Mouse (Mus musculus) hindbrain, embryonic 12.5 days (tissue): ENCODE measurements around the gene Msh5. TPM values are rescaled to one million over a fixed set of nuclear protein-coding genes. Genes with fewer than 3 reads are reported as not detected.

Source experiments
- ATAC-seq: fragments of 200-750 bp; cut with Nextera tagmentation; 2 replicates; pipeline ENCODE4 v1.8.0; 2017; ENCODE audit warnings: moderate TSS enrichment; ENCODE audit not compliant: low FRiP score
- H3K27ac ChIP-seq: fragments of 300-500 bp; sonication (generic); 2 replicates; pipeline ENCODE4 v1.5.1; 2016; ENCODE audit warnings: mild to moderate bottlenecking
- H3K27me3 ChIP-seq: fragments of 300-500 bp; sonication (generic); 2 replicates; pipeline ENCODE4 v1.6.1; 2016; ENCODE audit warnings: mild to moderate bottlenecking
- H3K36me3 ChIP-seq: fragments of 300-500 bp; sonication (generic); 2 replicates; pipeline ENCODE4 v1.6.1; 2016; ENCODE audit warnings: mild to moderate bottlenecking
- H3K4me1 ChIP-seq: fragments of 300-500 bp; sonication (generic); 2 replicates; pipeline ENCODE4 v1.6.1; 2016
- H3K4me2 ChIP-seq: fragments of 300-500 bp; sonication (generic); replicated peaks from 2 replicates; pipeline ENCODE4 v1.6.1; 2016; ENCODE audit warnings: mild to moderate bottlenecking
- H3K4me3 ChIP-seq: fragments of 300-500 bp; sonication (generic); 2 replicates; pipeline ENCODE4 v1.5.1; 2016; ENCODE audit warnings: mild to moderate bottlenecking
- H3K9ac ChIP-seq: fragments of 300-500 bp; sonication (generic); 2 replicates; pipeline ENCODE4 v1.6.1; 2016; ENCODE audit warnings: mild to moderate bottlenecking, moderate library complexity
- H3K9me3 ChIP-seq: fragments of 300-500 bp; sonication (generic); replicated peaks from 2 replicates; pipeline ENCODE4 v1.6.1; 2016; ENCODE audit warnings: mild to moderate bottlenecking
- WGBS: fragments of 180-500 bp; shearing (Covaris S2); methylation state at CpG from one replicate; pipeline ENCODE4 v1.1.7; 2016; 5-methylcytosine and 5-hydroxymethylcytosine counted together
- polyA plus RNA-seq: library from polyadenylated mRNA; unstranded; fragments of >200 nt; fragmentation: Nextera tagmentation; extraction: Ambion mirVana; gene quantifications from 2 replicates; pipeline ENCODE4 v1.2.1, GENCODE M21; 2016

Gene Msh5
- polyA plus RNA-seq, 1 experiment from 2014 or later, result 3.1 TPM

GRCm38 (mm10) chr17:35052271-35052798, 5.8 kb upstream of the Msh5 start:
- ATAC-seq, result 0 out of 2 replicates have a peak, but pooled peaks have one; percentile 3
- Histone ChIP-seq H3K9me3 (no peaks in the 10 kb centered on the region), H3K9ac (peak overlapping the region; percentile 79), H3K27me3 (no peaks in the 10 kb centered on the region), H3K4me2 (peak overlapping the region; percentile 79), H3K36me3 (peaks cover 24% of the 10 kb centered on the region), H3K4me1 (peaks cover 40% of the 10 kb centered on the region), H3K27ac (peak overlapping the region; percentile 93), H3K4me3 (peak overlapping the region; percentile 55)
- WGBS, result 74% methylated on average over 12 of the region's 12 CpGs

- H3K4me1 ChIP-seq, result peaks cover 46% of the 10 kb centered on the region
- H3K9ac ChIP-seq, result peak overlapping the region; percentile 79
- peak overlapping the region; percentile 55 for H3K4me3 ChIP-seq
- H3K4me2 ChIP-seq, result peak overlapping the region; percentile 79
- H3K27ac ChIP-seq, result peak overlapping the region; percentile 93
- 2% methylated on average over 20 of the region's 21 CpGs for WGBS
- no peaks in the 10 kb centered on the region for H3K9me3 ChIP-seq
- no peaks in the 10 kb centered on the region for H3K27me3 ChIP-seq
- H3K36me3 ChIP-seq, result peaks cover 24% of the 10 kb centered on the region
- peak; percentile 59 for ATAC-seq
Observed at GRCm38 (mm10) chr17:35051156-35052086, 4.9 kb upstream of the Msh5 start.

- under 1% methylated on average over 27 of the region's 27 CpGs for whole genome bisulfite sequencing
- Histone ChIP-seq H3K9ac (peak overlapping the region; percentile 79), H3K27me3 (no peaks in the 10 kb centered on the region), H3K4me3 (peak overlapping the region; percentile 55), H3K4me2 (peak overlapping the region; percentile 79), H3K36me3 (peaks cover 14% of the 10 kb centered on the region), H3K9me3 (no peaks in the 10 kb centered on the region), H3K4me1 (peaks cover 54% of the 10 kb centered on the region), H3K27ac (peak overlapping the region; percentile 93)
- no peak for ATAC-seq
Observed at GRCm38 (mm10) chr17:35050126-35050750, 3.7 kb upstream of the Msh5 start.

- Histone ChIP-seq H3K9ac (peak within 1 kb of the TSS; percentile 79), H3K27me3 (no peaks in the 10 kb centered on the region), H3K36me3 (peaks cover 9% of the 10 kb centered on the region), H3K27ac (peak within 1 kb of the TSS; percentile 93), H3K4me2 (peak within 1 kb of the TSS; percentile 79), H3K9me3 (no peaks in the 10 kb centered on the region), H3K4me3 (peak within 1 kb of the TSS; percentile 55), H3K4me1 (peaks cover 56% of the 10 kb centered on the region)
- ATAC-seq, result 0 out of 2 replicates have a peak, but pooled peaks have one; percentile 20
- WGBS, result 2% methylated on average over 11 of the region's 11 CpGs
Observed at GRCm38 (mm10) chr17:35049561-35050016, 3.0 kb upstream of the Msh5 start, which contains the start of gene Clic1. Gene Clic1 (plus strand): TSS chr17:35049966.

GRCm38 (mm10) chr17:35048932-35049440, 2.4 kb upstream of the Msh5 start:
- Histone ChIP-seq H3K9ac (no peak overlapping the region), H3K27ac (peak overlapping the region; percentile 93; the same call in 1 of the 2 replicates), H3K9me3 (no peaks in the 10 kb centered on the region), H3K36me3 (peaks cover 4% of the 10 kb centered on the region), H3K27me3 (no peaks in the 10 kb centered on the region), H3K4me2 (peak overlapping the region; percentile 79), H3K4me1 (peaks cover 56% of the 10 kb centered on the region), H3K4me3 (no peak overlapping the region)
- ATAC-seq, result no peak
- 79% methylated on average over 5 of the region's 5 CpGs for WGBS

- Histone ChIP-seq H3K36me3 (no peaks in the 10 kb centered on the region), H3K4me3 (no peak overlapping the region), H3K9ac (no peak overlapping the region), H3K9me3 (no peaks in the 10 kb centered on the region), H3K4me1 (peaks cover 56% of the 10 kb centered on the region), H3K4me2 (0 out of 2 replicates have a peak overlapping the region, but pooled peaks have one; percentile 11), H3K27ac (peak overlapping the region; percentile 62), H3K27me3 (no peaks in the 10 kb centered on the region)
- no peak for ATAC-seq
- WGBS, result 37% methylated on average over 11 of the region's 11 CpGs
Observed at GRCm38 (mm10) chr17:35048149-35048931, 1.8 kb upstream of the Msh5 start.

- WGBS, result 41% methylated on average over 1 of the region's 1 CpGs
- H3K4me1 ChIP-seq, result peaks cover 54% of the 10 kb centered on the region
- 0 out of 2 replicates have a peak overlapping the region, but pooled peaks have one; percentile 62 for H3K27ac ChIP-seq
Observed at GRCm38 (mm10) chr17:35047688-35048087, 1.1 kb upstream of the Msh5 start.

GRCm38 (mm10) chr17:35045807-35046680, 501 bp downstream of the Msh5 start:
- peak; percentile 68 for ATAC-seq
- peak overlapping the region; percentile 81 for H3K9ac ChIP-seq
- 7% methylated on average over 43 of the region's 48 CpGs for WGBS
- H3K9me3 ChIP-seq, result no peaks in the 10 kb centered on the region
- peaks cover 42% of the 10 kb centered on the region for H3K4me1 ChIP-seq
- H3K27ac ChIP-seq, result peak overlapping the region; percentile 62
- no peaks in the 10 kb centered on the region for H3K36me3 ChIP-seq
- peak overlapping the region; percentile 53 for H3K4me3 ChIP-seq
- H3K4me2 ChIP-seq, result peak overlapping the region; percentile 97
- H3K27me3 ChIP-seq, result no peaks in the 10 kb centered on the region

More at GRCm38 (mm10) chr17:35047688-35048087, 1.1 kb upstream of the Msh5 start:
- no peaks in the 10 kb centered on the region for H3K9me3 ChIP-seq
- ATAC-seq, result no peak
- no peak overlapping the region for H3K9ac ChIP-seq
- no peak overlapping the region for H3K4me2 ChIP-seq
- no peaks in the 10 kb centered on the region for H3K36me3 ChIP-seq
- no peak overlapping the region for H3K4me3 ChIP-seq
- H3K27me3 ChIP-seq, result no peaks in the 10 kb centered on the region

- H3K9ac ChIP-seq, result peak overlapping the region; percentile 81
- WGBS, result 84% methylated on average over 7 of the region's 7 CpGs
- no peaks in the 10 kb centered on the region for H3K9me3 ChIP-seq
- H3K27ac ChIP-seq, result no peak overlapping the region
- H3K27me3 ChIP-seq, result no peaks in the 10 kb centered on the region
- H3K4me2 ChIP-seq, result peak overlapping the region; percentile 97
- no peaks in the 10 kb centered on the region for H3K36me3 ChIP-seq
- peak overlapping the region; percentile 53 for H3K4me3 ChIP-seq
- no peak for ATAC-seq
- H3K4me1 ChIP-seq, result peaks cover 38% of the 10 kb centered on the region
Observed at GRCm38 (mm10) chr17:35044904-35045806, 1.4 kb downstream of the Msh5 start.

GRCm38 (mm10) chr17:35043794-35044193, 2.8 kb downstream of the Msh5 start:
- whole genome bisulfite sequencing, result 94% methylated on average over 4 of the region's 4 CpGs
- no peak overlapping the region for H3K4me3 ChIP-seq
- H3K9ac ChIP-seq, result no peak overlapping the region
- peaks cover 26% of the 10 kb centered on the region for H3K4me1 ChIP-seq
- H3K36me3 ChIP-seq, result no peaks in the 10 kb centered on the region
- no peak overlapping the region for H3K27ac ChIP-seq
- no peaks in the 10 kb centered on the region for H3K27me3 ChIP-seq
- no peak for ATAC-seq
- no peaks in the 10 kb centered on the region for H3K9me3 ChIP-seq
- H3K4me2 ChIP-seq, result no peak overlapping the region
